Mouse (Mus musculus) MEL (cell line): Measurements from ENCODE around the gene Ankrd66.

ENCODE experiments used
- CTCF ChIP-seq, 3 experiments: IDR thresholded peaks in 2 of 3; conservative IDR thresholded peaks in 1 of 3; 2 replicates each; pipeline ENCODE4 v1.5.1; 2011 to 2012; ENCODE audit warnings: low read length in 3 of 3, low read depth in 2 of 3, mild to moderate bottlenecking in 2 of 3, improper control_type of control experiment in 1 of 3, inconsistent platforms in 1 of 3, mixed read lengths in 1 of 3, moderate library complexity in 1 of 3; ENCODE audit not compliant: control insufficient read depth in 1 of 3, insufficient read depth in 1 of 3, poor library complexity in 1 of 3, severe bottlenecking in 1 of 3
- MYC ChIP-seq: IDR thresholded peaks from 2 replicates; pipeline ENCODE4 v1.6.1; 2011; ENCODE audit warnings: low read depth, mild to moderate bottlenecking, low read length, improper control_type of control experiment, moderate library complexity
- NRF1 ChIP-seq: IDR thresholded peaks from 2 replicates; pipeline ENCODE4 v1.6.1; 2014; ENCODE audit warnings: low read depth, mild to moderate bottlenecking, inconsistent platforms, low read length, improper control_type of control experiment, moderate library complexity; ENCODE audit not compliant: poor library complexity, insufficient read depth, severe bottlenecking
- POLR2A ChIP-seq, 2 experiments: IDR thresholded peaks; 2 replicates each; pipeline ENCODE4 v1.6.1; 2011 to 2012; ENCODE audit warnings: low read length in 2 of 2, mild to moderate bottlenecking in 2 of 2, control low read depth in 1 of 2, improper control_type of control experiment in 1 of 2, low read depth in 1 of 2, moderate library complexity in 1 of 2; ENCODE audit not compliant: control insufficient read depth in 1 of 2, insufficient read depth in 1 of 2, poor library complexity in 1 of 2
- ZMIZ1 ChIP-seq: IDR thresholded peaks from 2 replicates; pipeline ENCODE4 v1.6.1; 2012; ENCODE audit warnings: low read depth, mild to moderate bottlenecking, inconsistent platforms, low read length, improper control_type of control experiment, moderate library complexity

GRCm38 (mm10) chr17:43581012-43581467 is 37.6 kb upstream of the Ankrd66 start:
- no peak for TF ChIP-seq POLR2A (IDR thresholded peaks at IDR 0.05; ENCODE audit: control insufficient read depth in 1 of 2, insufficient read depth in 1 of 2, low read depth in 1 of 2, low read length in 2 of 2, poor library complexity in 1 of 2)
- TF ChIP-seq CTCF (IDR thresholded peaks at IDR 0.05 in 2 of 3, conservative IDR thresholded peaks at IDR 0.05 in 1 of 3; ENCODE audit: control insufficient read depth in 1 of 3, insufficient read depth in 1 of 3, low read depth in 2 of 3, low read length in 3 of 3, poor library complexity in 1 of 3, severe bottlenecking in 1 of 3) = no peak
- no peak for TF ChIP-seq ZMIZ1
- TF ChIP-seq NRF1 = no peak
- no peak for TF ChIP-seq MYC
